Mouse (Mus musculus) v-Abl transformed pro-B cells (cell line): Measurements from ENCODE around the gene Megf11.
"Not testable (repeated sequence)": the region's sequence is repeated elsewhere in the genome, so short reads cannot be mapped to it uniquely, and the experiment has no call there.

Experiments
- in situ Hi-C, 2 experiments: fragments of 400-800 bp; cut with MboI; formaldehyde crosslinking; loops; one replicate each; pipeline ENCODE4 v1.15.1; 2025; ENCODE audit not compliant: unreplicated experiment in 2 of 2

Gene Megf11

GRCm38 (mm10) chr9:64726454-64726853 lies 341.0 kb downstream of the Megf11 start:
- in situ Hi-C loops: no loop called here

GRCm38 (mm10) chr9:64731029-64731560 lies 345.7 kb downstream of the Megf11 start:
- in situ Hi-C loops: no loop called here

GRCm38 (mm10) chr9:64734166-64734565 lies 348.7 kb downstream of the Megf11 start:
- in situ Hi-C loops: no loop called here

GRCm38 (mm10) chr9:64734992-64735391 lies 349.6 kb downstream of the Megf11 start:
- in situ Hi-C loops: not testable (repeated sequence)

- in situ Hi-C loops: no loop called here
Observed at GRCm38 (mm10) chr9:64736076-64736638, 350.7 kb downstream of the Megf11 start.

GRCm38 (mm10) chr9:64736639-64737405 lies 351.4 kb downstream of the Megf11 start:
- in situ Hi-C loops: no loop called here

- in situ Hi-C loops: no loop called here
Observed at GRCm38 (mm10) chr9:64737406-64738201, 352.2 kb downstream of the Megf11 start, which contains the start of gene Rab11a. Gene Rab11a (minus strand): TSS chr9:64737758.

GRCm38 (mm10) chr9:64739001-64739400 lies 353.6 kb downstream of the Megf11 start:
- in situ Hi-C loops: no loop called here

GRCm38 (mm10) chr9:64742453-64742852 lies 357.0 kb downstream of the Megf11 start:
- in situ Hi-C loops: loop anchor here in 1 of 2 experiments (10.0 kb wide), 1 partner anchor 398 kb away; the partner anchor contains the start of gene Dis3l

GRCm38 (mm10) chr9:64747735-64748134 lies 362.3 kb downstream of the Megf11 start:
- in situ Hi-C loops: loop anchor here in 1 of 2 experiments (10.0 kb wide), 1 partner anchor 403 kb away; the partner anchor contains the start of gene Dis3l

- in situ Hi-C loops: loop anchor here in 1 of 2 experiments (10.0 kb wide), 1 partner anchor 405 kb away; the partner anchor contains the start of gene Dis3l
Observed at GRCm38 (mm10) chr9:64749314-64749713, 363.9 kb downstream of the Megf11 start.

GRCm38 (mm10) chr9:64752575-64752974 lies 367.1 kb downstream of the Megf11 start:
- in situ Hi-C loops: loop anchor here in 1 of 2 experiments (25.0 kb wide), 1 partner anchor 615 kb away; no protein-coding TSS in a partner anchor

GRCm38 (mm10) chr9:64758052-64758451 lies 372.6 kb downstream of the Megf11 start:
- in situ Hi-C loops: loop anchor here in 1 of 2 experiments (25.0 kb wide), 1 partner anchor 621 kb away; no protein-coding TSS in a partner anchor
